Mouse (Mus musculus): Measurements from ENCODE around the gene Gstt3. TPM values are rescaled to one million over a fixed set of nuclear protein-coding genes. Genes with fewer than 3 reads are reported as not detected.

Gstt3 gene
- polyA plus RNA-seq, 1 experiment from 2014 or later, result 72.6 TPM

- H3K9ac ChIP-seq (ENCODE audit: low read length), result no peak overlapping the region
- no peak overlapping the region for H3K4me3 ChIP-seq (ENCODE audit: low read depth, low read length)
- no peaks in the 10 kb centered on the region for H3K36me3 ChIP-seq (ENCODE audit: control insufficient read depth, insufficient read depth, low read length)
- H3K9me3 ChIP-seq (ENCODE audit: control insufficient read depth, low read length), result no peaks in the 10 kb centered on the region
- TF ChIP-seq EP300 (optimal IDR thresholded peaks at IDR 0.05), result no peak
- no peak for TF ChIP-seq CTCF (IDR thresholded peaks at IDR 0.05; ENCODE audit: low read depth)
- no peaks in the 10 kb centered on the region for H3K4me1 ChIP-seq (replicated peaks; ENCODE audit: control insufficient read depth, insufficient read depth)
- WGBS, result 79% methylated on average over 6 of the region's 6 CpGs
- no peak for DNase-seq (ENCODE audit: low spot score)
- H3K27ac ChIP-seq (replicated peaks), result no peak overlapping the region
- ATAC-seq (ENCODE audit: low FRiP score, low TSS enrichment), result no peak
- H3K27me3 ChIP-seq (ENCODE audit: control insufficient read depth, insufficient read depth, low read length), result no peaks in the 10 kb centered on the region
- no peak overlapping the region for H3K4me2 ChIP-seq (replicated peaks; ENCODE audit: low read depth)
Measured at GRCm38 (mm10) chr10:75766856-75767255, 14.4 kb downstream of the Gstt3 start.

- ATAC-seq (ENCODE audit: low FRiP score, low TSS enrichment) (peak; percentile 18; the same call in 1 of the 2 replicates), DNase-seq (ENCODE audit: low spot score) (peak; percentile 87)
- Histone ChIP-seq H3K4me3 (ENCODE audit: low read depth, low read length) (peak overlapping the region; percentile 85), H3K4me2 (replicated peaks; ENCODE audit: low read depth) (peak overlapping the region; percentile 72), H3K9me3 (ENCODE audit: control insufficient read depth, low read length) (no peaks in the 10 kb centered on the region), H3K9ac (ENCODE audit: low read length) (peak overlapping the region; percentile 41), H3K4me1 (replicated peaks; ENCODE audit: control insufficient read depth, insufficient read depth) (no peaks in the 10 kb centered on the region), H3K27me3 (ENCODE audit: control insufficient read depth, insufficient read depth, low read length) (no peaks in the 10 kb centered on the region), H3K36me3 (ENCODE audit: control insufficient read depth, insufficient read depth, low read length) (no peaks in the 10 kb centered on the region), H3K27ac (replicated peaks) (peak overlapping the region; percentile 74)
- TF ChIP-seq CTCF (IDR thresholded peaks at IDR 0.05; ENCODE audit: low read depth), result peak; percentile 82
- TF ChIP-seq EP300 (optimal IDR thresholded peaks at IDR 0.05), result no peak
- WGBS, result under 1% methylated on average over 27 of the region's 27 CpGs
Measured at GRCm38 (mm10) chr10:75764519-75765473, 16.4 kb downstream of the Gstt3 start.

- H3K27ac ChIP-seq (replicated peaks), result peak within 1 kb of the TSS; percentile 87
- DNase-seq (ENCODE audit: low spot score), result peak; percentile 98
- H3K9ac ChIP-seq (ENCODE audit: low read length), result peak within 1 kb of the TSS; percentile 90
- H3K4me2 ChIP-seq (replicated peaks; ENCODE audit: low read depth), result peak within 1 kb of the TSS; percentile 88
- ATAC-seq (ENCODE audit: low FRiP score, low TSS enrichment), result peak; percentile 99
- WGBS, result under 1% methylated on average over 61 of the region's 61 CpGs
- no peaks in the 10 kb centered on the region for H3K27me3 ChIP-seq (ENCODE audit: control insufficient read depth, insufficient read depth, low read length)
- H3K4me3 ChIP-seq (ENCODE audit: low read depth, low read length), result peak within 1 kb of the TSS; percentile 85
- H3K4me1 ChIP-seq (replicated peaks; ENCODE audit: control insufficient read depth, insufficient read depth), result no peaks in the 10 kb centered on the region
- TF ChIP-seq CTCF (IDR thresholded peaks at IDR 0.05; ENCODE audit: low read depth) (no peak), EP300 (optimal IDR thresholded peaks at IDR 0.05) (no peak)
- H3K9me3 ChIP-seq (ENCODE audit: control insufficient read depth, low read length), result no peaks in the 10 kb centered on the region
- no peaks in the 10 kb centered on the region for H3K36me3 ChIP-seq (ENCODE audit: control insufficient read depth, insufficient read depth, low read length)
Measured at GRCm38 (mm10) chr10:75763682-75764518, 17.3 kb downstream of the Gstt3 start, which contains the start of gene Cabin1. Gene Cabin1 (minus strand): TSS chr10:75764341.

GRCm38 (mm10) chr10:75762413-75762812 lies 18.8 kb downstream of the Gstt3 start:
- H3K27me3 ChIP-seq (ENCODE audit: control insufficient read depth, insufficient read depth, low read length), result no peaks in the 10 kb centered on the region
- TF ChIP-seq EP300 (optimal IDR thresholded peaks at IDR 0.05), result no peak
- no peak for TF ChIP-seq CTCF (IDR thresholded peaks at IDR 0.05; ENCODE audit: low read depth)
- 93% methylated on average over 3 of the region's 3 CpGs for WGBS
- no peak overlapping the region for H3K9ac ChIP-seq (ENCODE audit: low read length)
- H3K9me3 ChIP-seq (ENCODE audit: control insufficient read depth, low read length), result no peaks in the 10 kb centered on the region
- ATAC-seq (ENCODE audit: low FRiP score, low TSS enrichment), result no peak
- DNase-seq (ENCODE audit: low spot score), result no peak
- no peaks in the 10 kb centered on the region for H3K36me3 ChIP-seq (ENCODE audit: control insufficient read depth, insufficient read depth, low read length)
- no peak overlapping the region for H3K4me3 ChIP-seq (ENCODE audit: low read depth, low read length)
- no peak overlapping the region for H3K4me2 ChIP-seq (replicated peaks; ENCODE audit: low read depth)
- no peaks in the 10 kb centered on the region for H3K4me1 ChIP-seq (replicated peaks; ENCODE audit: control insufficient read depth, insufficient read depth)
- H3K27ac ChIP-seq (replicated peaks), result no peak overlapping the region

GRCm38 (mm10) chr10:75760311-75760710 lies 20.9 kb downstream of the Gstt3 start:
- ATAC-seq (ENCODE audit: low FRiP score, low TSS enrichment) (no peak), DNase-seq (ENCODE audit: low spot score) (no peak)
- no peak overlapping the region for H3K27ac ChIP-seq (replicated peaks)
- TF ChIP-seq EP300 (optimal IDR thresholded peaks at IDR 0.05) (no peak), CTCF (IDR thresholded peaks at IDR 0.05; ENCODE audit: low read depth) (peak; percentile 28)
- H3K4me1 ChIP-seq (replicated peaks; ENCODE audit: control insufficient read depth, insufficient read depth), result no peaks in the 10 kb centered on the region
- no peaks in the 10 kb centered on the region for H3K36me3 ChIP-seq (ENCODE audit: control insufficient read depth, insufficient read depth, low read length)
- no peak overlapping the region for H3K4me3 ChIP-seq (ENCODE audit: low read depth, low read length)
- H3K27me3 ChIP-seq (ENCODE audit: control insufficient read depth, insufficient read depth, low read length), result no peaks in the 10 kb centered on the region
- no peak overlapping the region for H3K4me2 ChIP-seq (replicated peaks; ENCODE audit: low read depth)
- WGBS, result 97% methylated on average over 3 of the region's 3 CpGs
- no peaks in the 10 kb centered on the region for H3K9me3 ChIP-seq (ENCODE audit: control insufficient read depth, low read length)
- H3K9ac ChIP-seq (ENCODE audit: low read length), result no peak overlapping the region
